Mouse (Mus musculus) megakaryocyte progenitor cell, adult 5-6 weeks (primary cell): ENCODE data around the gene Lmbrd2. TPM values are rescaled to one million over a fixed set of nuclear protein-coding genes. Genes with fewer than 3 reads are reported as not detected.

Source experiments
- ATAC-seq: replicated peaks from 2 replicates; pipeline ENCODE4 v1.8.0; 2016; ENCODE audit warnings: mild to moderate bottlenecking, moderate TSS enrichment, inconsistent platforms; ENCODE audit not compliant: poor library complexity
- total RNA-seq, 2 experiments: library from RNA; stranded (forward) in 1 of 2; stranded (reverse) in 1 of 2; fragments of 157-497, 149-512 nt in 1 of 2; fragments of 200-1000 nt in 1 of 2; gene quantifications; 2 replicates each; pipeline versions ENCODE4 v1.2.3 to v1.2.4; 2015 to 2017

Gene Lmbrd2
- total RNA-seq (2015) = 10.0 and 11.6 TPM in 2 replicates
- 4.5 and 9.6 TPM in 2 replicates for total RNA-seq (2017)

DNA sequence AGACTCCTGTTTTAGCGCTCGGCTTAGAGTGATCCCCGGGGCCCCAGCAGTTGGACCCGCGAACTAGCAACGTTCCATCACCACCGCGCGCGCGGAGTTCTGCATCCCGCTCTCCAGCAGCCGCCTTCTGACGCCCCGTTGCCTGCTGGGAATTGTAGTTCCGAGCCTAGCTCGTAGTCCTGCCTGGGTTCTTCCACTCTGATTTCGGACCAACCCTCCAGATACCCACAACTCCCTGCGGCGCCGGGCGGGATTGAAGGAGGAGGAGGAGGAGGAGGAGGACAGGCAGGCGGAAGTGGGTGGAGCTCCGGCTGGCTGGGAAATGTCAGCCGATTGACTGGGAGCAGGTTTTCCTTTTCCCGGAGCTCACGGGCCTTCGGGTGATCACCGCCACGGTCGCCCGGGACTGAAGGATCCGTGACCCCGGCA, at the start of gene Lmbrd2:
Gene Lmbrd2 (plus strand): TSS at position 299 of the 429 bp plus-strand sequence.
- peak; percentile 99 for ATAC-seq

DNA sequence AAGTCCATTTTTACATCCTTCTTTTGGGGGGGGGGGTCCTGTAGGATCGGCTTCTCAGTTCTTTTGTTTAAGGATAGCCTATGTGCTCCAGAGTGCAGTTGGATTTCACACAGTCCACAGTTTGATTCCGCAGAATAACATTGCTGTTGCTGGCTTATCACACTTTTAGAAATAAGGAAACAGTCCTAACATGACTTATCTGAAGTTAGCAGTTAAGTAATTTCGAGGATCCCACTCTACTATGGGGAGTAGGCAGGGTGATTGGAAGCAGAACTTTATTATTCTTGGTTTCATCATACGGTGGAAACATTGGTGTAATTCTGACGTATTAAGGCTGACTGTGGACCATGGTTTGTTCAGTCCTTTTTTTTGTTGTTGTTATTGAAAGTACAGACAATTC, 49.7 kb upstream of the Lmbrd2 start:
- ATAC-seq = peak; percentile 40

DNA sequence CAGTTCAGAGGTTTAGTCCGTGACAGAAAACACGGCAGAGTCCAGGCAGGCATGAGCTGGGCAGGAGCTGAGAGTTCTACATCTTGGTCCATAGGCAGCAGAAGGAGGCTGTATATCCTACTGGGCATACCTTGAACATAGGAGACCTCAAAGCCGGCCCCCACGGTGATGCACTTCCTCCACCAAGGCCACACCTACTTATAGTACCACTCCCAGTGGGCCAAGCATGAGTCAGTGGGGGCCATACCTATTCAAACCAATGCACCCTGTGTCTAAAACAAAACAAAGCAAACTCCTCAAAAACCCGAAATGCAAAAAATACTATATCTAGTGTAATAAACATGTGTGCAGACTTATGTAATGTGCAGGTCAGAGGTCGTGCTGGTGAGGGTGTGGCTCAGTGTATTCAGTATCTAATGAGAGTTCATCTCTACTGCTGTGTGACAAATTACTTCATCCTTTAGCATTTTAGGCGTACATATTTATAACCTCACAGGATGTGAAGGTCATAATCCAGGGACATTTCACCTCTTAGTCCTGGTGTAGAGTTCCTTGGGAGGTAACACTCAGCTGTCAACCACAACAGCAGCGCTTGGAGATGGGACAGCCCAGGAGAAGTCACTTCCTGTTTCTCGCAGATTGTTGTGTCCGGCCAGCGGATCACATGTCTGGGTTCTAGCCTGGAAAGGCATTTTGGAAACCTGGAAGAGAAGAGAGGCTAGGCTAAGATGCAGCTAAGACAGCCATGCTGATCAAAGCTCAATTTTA, 46.6 kb upstream of the Lmbrd2 start:
- 0 out of 2 replicates have a peak, but pooled peaks have one; percentile 10 for ATAC-seq

DNA sequence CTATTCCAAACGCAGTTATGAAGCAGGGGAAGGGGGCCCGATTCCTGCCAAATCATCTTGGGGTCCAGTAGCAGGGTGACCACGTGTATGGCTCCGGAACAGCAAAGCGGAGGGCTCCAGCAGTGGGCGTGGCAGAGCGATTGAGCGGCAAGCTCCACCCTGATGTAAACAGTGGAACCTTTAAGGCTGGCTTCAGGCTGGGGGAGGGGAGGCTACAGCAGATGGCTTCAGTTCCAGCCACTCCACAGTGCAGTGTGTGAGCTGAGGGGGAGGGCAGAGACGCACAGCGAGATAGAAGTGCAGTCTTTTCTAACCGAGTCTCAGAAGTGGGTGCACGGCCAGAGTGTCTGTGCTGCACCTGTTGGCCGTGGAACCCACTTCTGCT, 46.0 kb upstream of the Lmbrd2 start:
- ATAC-seq = peak; percentile 83

DNA sequence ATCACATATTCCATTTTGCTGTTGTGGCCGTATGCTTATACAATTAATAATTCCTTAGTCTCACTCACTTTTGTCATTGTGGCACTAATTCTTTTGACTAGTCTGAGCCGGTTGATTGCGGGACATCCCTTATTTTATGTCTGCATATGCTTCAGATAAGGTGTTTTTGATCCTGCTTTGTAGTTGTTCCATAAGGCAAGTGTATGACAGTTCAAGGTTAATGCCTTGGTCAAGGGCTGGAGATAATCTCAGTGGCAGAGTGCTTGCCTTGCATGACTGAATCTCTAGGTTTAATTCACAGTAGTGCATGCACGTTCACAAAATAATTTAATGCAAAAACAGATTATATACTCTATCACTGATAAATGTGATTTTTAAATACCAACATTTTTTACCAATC, 43.5 kb upstream of the Lmbrd2 start:
- ATAC-seq = no peak

DNA sequence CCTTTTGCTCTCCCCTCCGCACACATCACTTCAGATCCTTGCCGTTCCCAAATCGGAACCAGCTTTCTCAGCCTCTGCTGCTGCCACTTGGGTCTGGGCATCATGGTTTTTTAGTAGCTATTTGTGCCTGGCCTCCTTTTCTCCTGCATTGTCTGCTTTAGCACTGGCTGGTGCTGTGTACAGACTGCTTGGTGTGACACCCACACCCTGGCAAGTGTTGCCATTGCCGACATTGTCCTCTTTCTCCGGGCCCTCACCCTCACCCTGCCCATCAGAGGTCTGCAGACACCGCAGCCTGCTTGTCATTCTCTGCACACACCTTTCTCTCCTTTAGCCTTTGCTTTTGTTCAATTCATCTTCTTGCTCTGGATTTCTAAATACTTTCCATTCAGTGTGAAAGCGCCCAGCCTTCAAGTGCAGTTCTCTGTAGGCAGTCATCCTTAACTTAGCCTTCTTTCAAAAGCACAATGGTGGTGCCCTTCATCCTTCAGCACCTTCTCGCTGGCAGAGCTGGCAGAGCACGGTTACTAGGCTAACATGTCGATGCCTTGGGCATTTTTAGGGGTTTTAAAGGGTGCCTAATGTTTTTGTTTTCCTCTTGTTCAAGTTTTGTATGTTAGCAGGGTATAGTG, 39.8 kb upstream of the Lmbrd2 start:
- ATAC-seq = no peak

DNA sequence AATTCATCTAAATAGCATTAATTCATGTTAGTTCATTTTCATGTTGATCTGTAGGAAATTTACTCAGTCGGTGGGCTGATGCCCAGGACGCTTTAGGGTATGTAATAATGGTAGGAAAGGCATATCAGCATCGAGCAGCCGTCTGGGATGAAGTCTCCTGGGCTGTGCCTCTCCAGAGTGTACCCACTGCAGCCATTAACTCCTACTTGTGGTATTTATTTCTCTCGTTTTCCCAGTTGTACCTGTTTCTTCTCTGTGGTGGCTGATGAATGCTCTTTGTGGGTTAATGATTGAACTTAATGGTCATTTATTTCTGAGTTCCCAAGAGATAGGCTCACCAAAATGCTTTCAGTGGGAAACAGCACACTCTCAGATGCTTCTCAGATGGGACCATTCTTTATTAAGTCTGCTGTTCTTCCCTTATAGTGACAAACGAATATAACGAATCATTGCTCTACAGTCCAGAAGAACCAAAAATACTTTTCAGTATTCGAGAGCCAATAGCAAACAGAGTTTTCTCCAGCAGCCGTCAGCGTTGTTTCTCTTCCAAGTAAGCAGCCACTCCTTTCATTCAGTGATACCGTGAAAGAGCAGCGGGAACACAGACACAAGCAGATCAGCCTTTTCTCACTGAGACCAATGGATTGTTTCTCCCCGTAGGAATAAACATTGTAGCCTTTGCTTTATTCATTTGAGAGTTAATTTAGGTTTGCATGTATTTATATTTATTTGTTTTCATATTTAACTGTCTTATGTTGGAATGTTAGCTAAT, 33.9 kb upstream of the Lmbrd2 start:
- ATAC-seq = no peak

DNA sequence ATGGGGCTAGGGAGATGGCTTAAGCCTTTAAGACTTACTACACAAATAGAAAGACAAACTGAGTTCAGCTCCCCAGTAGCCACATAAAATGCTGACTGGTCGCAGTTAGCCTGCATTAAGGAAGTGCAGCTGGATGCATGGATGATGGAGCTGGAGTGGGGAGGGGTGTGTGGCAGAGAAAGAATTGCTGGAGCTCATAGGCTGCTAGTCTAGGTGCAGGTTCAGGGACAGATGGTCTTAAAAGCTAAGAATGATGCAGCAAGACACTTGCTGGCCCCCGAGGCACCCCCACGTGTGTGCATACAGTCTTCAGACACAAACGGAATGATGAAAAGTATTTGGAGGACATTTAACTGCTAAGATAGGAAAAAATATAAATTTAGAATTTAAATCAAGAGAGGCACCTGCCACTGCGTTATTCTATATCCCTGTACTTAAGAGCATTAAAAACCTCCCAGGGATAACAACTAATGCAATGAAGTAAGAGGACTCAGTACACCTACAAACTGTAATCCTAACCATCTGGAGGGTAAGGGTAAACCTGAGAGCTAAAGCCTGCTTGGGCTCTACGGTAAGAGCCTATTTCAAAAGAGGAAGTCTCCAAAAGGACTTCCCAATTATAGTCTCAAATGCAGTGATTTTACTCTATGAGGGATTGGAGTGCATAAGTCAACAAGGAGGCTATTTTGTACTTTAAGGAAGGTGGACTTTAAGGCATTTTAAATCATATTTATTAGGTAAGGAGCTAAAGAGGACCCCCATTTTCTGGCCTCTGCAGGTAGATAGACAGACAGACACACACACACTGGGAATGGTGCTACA, 29.6 kb upstream of the Lmbrd2 start:
- ATAC-seq = peak; percentile 39

DNA sequence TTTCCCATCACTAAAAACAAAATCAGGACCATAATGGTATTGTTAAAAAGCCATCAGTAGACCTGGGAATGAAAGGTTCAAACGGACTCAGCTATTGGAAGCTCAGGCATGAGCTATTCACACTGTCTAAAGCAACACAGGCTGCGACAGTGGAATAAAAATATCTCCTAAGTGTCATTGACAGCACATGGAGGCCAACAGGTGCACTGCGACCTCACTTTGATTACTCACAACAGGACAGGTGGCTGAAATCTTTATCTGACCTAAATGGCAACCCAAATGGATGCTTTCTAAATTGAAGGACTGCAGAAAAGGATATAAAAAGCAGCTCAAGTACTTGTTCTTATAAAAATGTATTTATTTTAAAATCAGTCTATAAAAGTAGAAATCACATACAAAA, 28.7 kb upstream of the Lmbrd2 start:
- no peak for ATAC-seq

DNA sequence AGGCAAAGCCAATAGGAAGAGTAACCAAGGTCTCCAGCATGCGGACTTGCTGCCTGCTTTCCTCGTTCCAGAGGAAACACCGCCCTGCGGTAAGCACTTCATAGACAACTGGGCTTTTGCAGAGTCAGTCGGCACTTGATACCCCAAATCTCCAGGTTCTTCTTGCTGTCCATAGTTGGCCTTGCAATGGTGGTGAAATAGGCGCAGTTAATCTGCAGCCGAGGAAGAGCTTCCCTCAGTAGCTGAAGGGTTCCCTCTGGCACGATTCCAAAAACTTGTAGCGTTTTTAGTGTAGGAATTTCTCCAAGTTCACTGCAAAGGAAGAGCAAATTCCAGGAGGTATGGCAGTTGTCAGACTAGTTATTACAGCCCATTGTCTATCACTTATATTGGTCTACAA, 26.8 kb upstream of the Lmbrd2 start:
- no peak for ATAC-seq

DNA sequence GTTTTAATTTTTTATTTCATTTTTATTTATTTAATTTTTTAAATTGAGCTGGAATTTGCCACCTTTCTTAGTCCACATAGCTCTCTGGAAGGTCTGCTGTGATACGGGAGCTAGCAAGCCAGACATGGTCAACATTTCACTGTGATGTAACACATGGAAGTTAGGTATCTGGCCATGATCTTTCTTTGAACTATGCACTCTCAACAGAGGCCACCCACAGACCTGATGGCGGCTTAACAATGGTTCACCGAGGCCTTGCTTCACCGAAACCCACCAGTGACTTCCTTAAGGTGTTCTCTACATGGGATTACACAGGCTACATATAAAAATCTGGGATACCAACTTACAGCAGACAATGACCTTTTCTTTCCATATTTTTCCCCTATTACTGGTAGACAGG, 26.2 kb upstream of the Lmbrd2 start:
- no peak for ATAC-seq

DNA sequence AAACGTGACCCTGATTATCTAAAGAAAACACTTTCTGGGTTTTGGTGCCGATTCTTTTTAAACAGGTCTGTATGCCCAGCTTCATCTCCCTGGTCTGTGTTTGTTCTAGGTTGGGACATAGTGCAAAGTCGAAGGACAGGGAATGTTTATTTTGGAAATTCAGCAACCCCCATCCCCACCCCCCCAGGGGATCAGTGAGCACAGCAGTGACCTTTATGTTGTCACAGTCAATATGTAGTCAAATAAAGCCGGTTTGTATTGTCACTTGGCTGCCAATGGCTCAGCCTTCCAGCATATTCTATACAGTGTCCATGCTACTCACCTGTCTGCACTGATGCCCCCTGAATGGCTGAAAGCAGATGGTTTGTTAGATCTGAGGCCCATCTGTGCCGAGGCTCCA, 25.8 kb upstream of the Lmbrd2 start:
- no peak for ATAC-seq

DNA sequence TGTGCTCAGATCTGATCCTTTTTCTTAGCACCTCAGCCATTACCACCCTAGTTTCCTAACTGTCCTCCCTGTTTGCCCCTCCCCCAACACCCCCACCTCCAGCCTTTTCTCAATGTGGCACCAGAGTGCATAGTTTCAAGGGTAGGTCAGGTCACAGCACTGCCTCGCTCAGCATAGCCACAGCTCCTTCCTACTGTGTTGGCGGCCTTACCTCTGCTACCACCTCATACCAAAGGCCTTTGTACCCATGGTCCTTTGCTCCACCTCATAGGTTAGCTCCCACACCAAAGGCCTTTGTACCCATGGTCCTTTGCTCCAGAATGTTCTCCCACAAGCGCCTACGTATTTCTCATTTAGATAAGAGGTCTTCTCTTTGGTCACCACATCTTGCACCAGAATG, 21.5 kb upstream of the Lmbrd2 start:
- no peak for ATAC-seq

DNA sequence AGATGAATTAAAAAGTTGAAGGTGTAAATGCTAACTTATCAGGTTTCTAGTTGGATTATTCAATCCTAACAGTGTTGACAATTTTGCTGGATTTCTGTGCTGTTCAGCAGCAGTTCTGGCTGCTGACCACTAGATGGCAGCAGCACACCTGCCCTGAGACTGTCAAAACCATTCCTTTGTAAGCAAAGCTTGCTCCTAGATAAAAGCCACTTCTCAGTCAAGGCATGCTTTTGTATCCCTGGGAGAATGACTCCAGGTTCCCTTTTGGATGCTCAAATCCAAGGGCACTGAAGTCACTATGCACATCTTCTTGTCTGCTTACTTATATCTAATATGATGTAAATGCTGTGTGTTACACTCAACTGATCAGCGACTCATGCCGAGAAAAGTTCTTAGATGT, 20.3 kb upstream of the Lmbrd2 start:
- peak; percentile 94 for ATAC-seq

DNA sequence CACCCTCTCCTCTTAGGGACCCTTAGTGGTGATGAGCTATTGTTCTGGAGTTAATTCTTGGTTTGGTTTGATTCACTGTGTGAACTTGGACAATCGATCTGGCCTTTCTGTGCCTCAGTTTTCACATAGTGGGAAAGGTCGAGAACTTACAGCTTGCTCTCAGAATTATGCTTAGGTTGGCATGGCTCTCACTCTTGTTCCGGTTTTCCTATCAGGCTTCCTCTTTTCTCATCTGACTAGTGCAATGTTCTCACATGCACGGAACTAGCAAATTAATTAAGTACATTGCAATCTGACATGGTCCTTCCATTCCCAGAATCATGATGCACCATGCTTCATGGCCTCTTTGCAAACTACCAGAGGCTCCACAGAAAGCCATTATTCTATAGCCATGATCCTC, 17.4 kb upstream of the Lmbrd2 start:
- peak; percentile 45 for ATAC-seq

DNA sequence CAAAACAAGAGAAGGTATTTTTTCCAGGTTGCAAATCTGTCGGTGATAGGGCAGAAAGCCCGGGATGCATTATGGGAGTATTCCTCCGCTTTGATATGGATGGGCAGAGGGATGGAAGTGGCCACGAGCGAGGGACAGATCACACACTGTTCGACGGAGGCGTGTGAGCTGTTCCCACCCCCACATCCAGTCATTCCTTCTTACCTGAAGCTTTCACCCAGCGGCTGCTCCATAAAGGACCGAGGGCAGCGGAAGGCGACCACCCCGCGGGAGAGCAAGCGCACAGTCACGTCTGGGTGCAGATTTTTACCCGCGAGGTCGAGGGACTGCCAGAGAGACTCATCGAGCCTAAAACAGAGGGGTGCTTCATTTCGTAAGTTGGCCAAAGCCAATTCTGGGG, 15.5 kb upstream of the Lmbrd2 start:
- ATAC-seq = no peak

DNA sequence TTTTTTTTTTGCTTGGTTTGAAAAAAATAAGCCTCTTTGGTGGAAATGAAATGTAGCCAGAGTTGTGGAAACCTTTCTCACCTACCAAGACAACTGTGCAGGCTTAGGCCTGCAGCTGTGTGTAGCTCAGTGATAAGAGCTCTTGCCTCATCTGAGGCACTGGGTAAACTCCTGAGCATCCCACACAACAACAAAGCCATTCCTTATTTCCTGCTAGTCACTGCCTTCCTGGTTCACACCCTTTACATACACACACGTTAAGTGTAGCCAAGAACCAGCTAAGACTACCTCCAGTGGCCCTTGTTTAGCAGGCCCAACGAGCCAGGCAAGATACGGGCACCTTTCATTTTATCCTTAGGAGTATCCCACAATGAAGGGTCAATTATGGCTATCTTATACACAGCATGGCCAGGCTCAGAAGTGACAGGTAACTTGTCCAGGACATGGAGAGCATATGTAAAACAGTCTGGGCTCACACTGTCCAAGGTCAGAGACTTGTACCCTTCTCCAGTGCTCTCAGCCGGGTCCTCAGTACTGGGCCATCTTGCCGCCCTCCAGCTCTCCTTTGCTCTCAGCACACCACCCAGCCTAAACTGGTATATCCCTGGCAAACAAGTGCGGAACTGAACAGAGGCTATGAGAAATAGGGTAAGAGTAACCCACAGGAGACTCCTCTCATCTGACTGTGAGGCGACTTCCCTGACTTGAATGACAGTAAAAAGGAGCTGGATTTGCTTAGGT, 13.1 kb upstream of the Lmbrd2 start:
- no peak for ATAC-seq

DNA sequence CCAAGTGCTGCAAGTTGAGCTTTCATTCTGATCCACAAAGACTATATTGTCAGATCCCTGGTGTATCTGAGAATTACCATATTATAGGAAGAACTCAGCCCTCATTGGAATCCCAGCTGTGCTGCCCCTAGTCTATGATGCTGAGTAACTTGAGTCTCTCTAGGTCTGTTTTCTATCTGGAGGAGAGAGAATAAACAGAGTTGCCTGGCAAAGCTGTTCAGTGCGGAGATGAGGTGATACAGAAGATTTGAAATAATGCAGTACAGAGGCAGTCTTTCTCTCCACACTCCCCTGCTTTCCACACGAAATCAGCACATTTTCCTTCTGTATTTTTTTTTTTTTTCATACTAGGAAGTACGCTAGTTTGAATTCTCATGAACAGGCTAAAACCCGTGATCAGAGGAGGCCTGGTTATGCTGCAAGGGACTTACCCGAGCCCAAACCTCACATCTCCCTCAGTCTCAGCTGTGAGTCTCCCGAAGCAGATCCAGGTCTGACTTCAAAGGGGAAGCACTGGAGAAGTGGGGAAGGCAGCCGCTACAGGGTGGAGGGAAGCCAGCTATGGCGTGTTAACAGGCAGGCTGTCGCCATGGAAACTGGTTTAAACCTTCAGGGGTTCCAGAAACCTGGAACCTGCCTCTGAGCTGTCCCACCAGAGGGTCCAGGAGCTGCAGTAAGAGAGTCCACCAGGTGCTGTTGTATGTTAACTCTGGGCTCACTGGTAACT, 9.4 kb upstream of the Lmbrd2 start:
- ATAC-seq = no peak

DNA sequence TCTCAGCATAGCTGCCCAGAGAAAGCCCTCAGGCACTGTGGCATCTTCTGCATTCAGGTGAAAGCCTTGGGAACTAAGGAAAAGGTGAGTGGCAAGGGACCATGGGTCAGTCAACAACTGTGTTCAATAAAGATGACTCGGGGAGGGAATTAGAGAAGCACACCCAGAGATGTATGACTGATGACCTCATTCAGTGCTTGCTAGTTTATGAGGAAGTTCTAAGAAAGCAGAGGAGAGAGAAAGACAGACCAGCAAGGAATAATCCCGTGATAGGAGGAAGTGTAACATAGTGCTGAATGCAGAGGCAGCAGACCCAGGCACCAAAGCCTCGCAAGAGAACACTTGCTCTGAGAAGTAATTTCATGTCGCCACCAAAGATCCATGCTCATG, 8.9 kb upstream of the Lmbrd2 start:
- peak; percentile 95 for ATAC-seq
